Mouse (Mus musculus): ENCODE data around the gene Wdr76.
A peak's percentile ranks its signal among the peaks of the same experiment; 100 is the strongest.
"Not testable (repeated sequence)": the region's sequence is repeated elsewhere in the genome, so short reads cannot be mapped to it uniquely, and the experiment has no call there.

Wdr76 gene

GRCm38 (mm10) chr2:121505942-121506882 lies at the start of gene Wdr76, which contains the start of gene Mfap1a:
Gene Wdr76, plus strand, starts transcription at chr2:121506723.
Gene Mfap1a, minus strand, starts transcription at chr2:121506665.
- DNase-seq: peak; percentile 90

- no peak for DNase-seq
Observed at GRCm38 (mm10) chr2:121460071-121460470, 46.5 kb upstream of the Wdr76 start.

DNA sequence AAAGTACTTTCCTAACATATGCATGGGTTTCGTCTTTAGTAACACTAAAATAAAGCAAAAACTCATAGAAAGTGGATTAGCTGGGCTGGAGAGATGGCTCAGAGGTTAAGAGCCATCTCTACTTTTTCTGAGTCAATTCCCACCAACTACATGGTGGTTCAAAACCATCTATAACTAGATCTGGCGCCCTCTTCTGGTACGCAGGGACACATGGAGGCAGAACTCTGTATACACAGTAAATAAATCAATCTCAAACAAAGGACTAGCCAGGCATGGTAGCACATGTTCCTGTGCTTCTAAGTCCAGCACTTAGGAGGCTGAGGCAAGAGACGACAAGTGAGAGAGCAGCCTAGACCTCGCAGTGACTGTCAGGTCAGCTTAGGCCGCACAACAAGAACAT lies 37.5 kb upstream of the Wdr76 start:
- not testable (repeated sequence) for DNase-seq

GRCm38 (mm10) chr2:121472783-121473182 lies 33.7 kb upstream of the Wdr76 start:
- DNase-seq: not testable (repeated sequence)

GRCm38 (mm10) chr2:121473301-121474179 lies 33.0 kb upstream of the Wdr76 start, which contains the start of gene Mfap1b:
Gene Mfap1b, minus strand, starts transcription at chr2:121474067.
- peak; percentile 89 for DNase-seq

- DNase-seq: no peak
Observed at GRCm38 (mm10) chr2:121474180-121474535, 32.4 kb upstream of the Wdr76 start.

- DNase-seq: not testable (repeated sequence)
Observed at GRCm38 (mm10) chr2:121475306-121475705, 31.2 kb upstream of the Wdr76 start.

DNA sequence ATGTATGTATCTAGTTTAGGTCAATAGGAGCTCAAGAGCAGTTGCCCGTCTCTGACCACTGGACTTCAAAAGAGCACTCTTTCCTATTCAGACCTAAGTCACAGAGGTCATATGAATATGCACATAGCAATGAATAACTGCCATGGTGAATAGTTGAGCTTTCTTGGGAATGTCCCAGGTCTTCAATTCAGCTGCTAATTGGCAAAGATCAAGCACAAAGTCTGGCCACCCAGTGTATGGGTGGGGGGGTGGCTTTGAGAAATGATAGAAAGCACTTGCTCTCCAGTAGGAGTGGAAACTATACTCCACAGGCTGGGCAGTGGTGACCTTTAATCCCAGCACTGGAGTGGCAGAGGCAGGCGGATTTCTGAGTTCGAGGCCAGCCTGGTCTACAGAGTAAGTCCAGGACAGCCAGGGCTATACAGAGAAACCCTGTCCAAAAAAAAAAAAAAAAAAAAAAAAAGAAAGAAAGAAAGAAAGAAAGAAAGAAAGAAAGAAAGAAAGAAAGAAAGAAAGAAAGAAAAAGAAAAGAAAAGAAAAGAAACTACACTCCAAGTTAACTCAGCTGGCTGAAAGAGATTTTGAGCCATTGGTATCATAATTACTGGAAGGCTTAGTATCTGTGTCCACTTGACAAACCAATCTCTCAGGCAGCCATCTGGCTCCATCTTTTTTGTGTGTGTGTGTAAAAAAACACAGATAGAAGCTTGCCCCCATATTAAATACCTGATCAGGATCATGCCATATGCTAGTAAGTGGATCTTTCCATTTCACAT lies 28.8 kb upstream of the Wdr76 start:
- no peak for DNase-seq

- no peak for DNase-seq
Observed at GRCm38 (mm10) chr2:121480498-121480897, 26.0 kb upstream of the Wdr76 start.

DNA sequence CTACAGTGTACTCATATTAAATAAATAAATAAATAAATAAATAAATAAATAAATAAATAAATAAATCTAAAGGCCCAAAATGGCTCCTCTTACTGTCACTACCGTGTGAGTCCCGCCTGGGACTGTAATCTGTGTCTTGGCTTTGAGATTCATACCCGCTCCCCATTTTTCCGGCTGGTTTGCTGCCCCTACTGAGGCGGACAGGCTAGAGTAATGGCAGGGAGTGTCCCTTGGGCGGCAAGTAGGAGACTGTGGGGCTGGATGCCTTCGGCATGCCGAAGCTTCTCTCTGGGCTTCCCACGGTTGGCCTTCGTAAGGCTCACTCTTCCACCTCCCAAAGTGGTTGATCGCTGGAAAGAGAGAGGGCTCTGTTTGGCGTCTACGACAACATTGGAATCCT lies 25.6 kb upstream of the Wdr76 start:
- not testable (repeated sequence) for DNase-seq

- no peak for DNase-seq
Observed at GRCm38 (mm10) chr2:121483576-121483975, 22.9 kb upstream of the Wdr76 start.

DNA sequence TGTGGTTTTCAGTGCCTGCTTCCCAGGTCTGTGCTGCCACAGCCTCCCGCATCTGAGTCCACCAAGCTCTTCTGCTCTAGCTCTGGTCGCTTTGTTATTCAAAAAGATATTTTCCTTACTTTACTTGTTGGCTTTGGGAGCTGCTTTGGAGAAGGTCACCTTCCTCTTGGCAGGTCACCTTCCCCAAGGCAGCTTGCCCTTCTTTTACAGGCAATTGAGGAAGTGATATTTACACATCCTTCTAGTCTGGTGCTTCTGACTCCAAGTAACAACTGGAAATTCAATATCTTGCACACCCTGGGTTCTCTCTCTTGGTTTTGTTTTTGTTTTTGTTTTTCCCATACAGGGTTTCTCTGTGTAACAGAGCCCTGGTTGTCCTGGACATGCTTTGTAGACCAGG lies 22.1 kb upstream of the Wdr76 start:
- DNase-seq: not testable (repeated sequence)

- not testable (repeated sequence) for DNase-seq
Observed at GRCm38 (mm10) chr2:121501550-121501949, 5.0 kb upstream of the Wdr76 start.

DNA sequence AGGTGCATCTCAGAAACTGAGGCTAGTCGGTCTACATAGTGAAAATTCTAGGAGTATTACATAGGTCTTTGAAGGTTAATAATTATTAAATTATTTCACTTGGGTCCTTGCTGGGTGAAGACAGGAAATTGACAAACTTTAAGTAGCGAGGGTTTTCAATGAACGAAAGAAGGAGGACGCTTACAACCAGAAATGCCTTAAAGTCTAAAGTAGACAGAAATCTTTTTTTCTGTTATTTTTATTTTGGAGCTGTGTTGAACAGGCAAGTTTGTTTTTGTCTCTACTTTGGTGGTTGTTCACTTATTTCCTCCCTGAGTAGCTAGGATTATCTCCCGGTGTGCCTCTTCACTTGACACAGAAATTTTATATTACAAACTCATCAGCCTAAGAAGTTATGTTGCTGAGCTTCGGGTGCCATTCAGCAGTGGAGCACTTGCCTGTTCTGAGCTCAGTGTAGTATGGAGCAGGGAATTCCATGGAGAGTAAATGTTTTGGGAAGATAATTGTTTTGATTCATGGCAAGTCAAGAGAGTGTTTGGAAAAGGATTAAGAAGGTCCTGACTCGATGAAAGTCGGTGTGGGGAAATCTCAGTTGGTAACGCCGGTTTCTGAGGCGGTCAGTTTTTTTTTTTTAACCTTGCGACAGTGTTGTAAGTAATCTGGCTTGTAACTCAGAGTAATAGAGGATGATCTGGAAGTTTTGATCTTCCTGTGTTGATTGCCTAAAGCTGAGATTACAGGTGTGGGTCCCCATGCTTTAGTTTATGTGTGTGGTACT lies 839 bp downstream of the Wdr76 start:
- DNase-seq: no peak

GRCm38 (mm10) chr2:121507951-121508330 lies 1.4 kb downstream of the Wdr76 start:
- DNase-seq: no peak

DNA sequence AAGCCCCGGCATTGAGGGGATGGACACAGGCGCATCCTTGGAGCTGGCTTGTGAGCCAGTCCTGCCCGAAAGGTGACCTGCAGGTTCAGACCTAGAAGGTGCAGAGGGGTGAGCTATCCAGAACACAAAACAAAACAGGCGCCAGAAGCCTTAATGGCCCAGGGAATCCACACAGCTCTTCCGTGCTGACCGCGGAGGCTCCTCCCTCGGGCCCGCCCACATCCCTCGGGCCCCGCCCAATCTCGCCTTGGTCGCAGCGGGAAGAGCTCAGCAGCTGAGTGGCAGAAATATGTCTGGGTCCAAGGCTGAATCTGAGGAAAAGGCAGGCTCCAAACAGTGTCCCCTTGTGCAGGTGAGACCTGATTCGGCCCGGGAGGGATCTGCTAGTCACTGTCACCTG lies 3.1 kb downstream of the Wdr76 start:
- peak; percentile 69 for DNase-seq

GRCm38 (mm10) chr2:121511401-121511800 lies 4.9 kb downstream of the Wdr76 start:
- no peak for DNase-seq

DNA sequence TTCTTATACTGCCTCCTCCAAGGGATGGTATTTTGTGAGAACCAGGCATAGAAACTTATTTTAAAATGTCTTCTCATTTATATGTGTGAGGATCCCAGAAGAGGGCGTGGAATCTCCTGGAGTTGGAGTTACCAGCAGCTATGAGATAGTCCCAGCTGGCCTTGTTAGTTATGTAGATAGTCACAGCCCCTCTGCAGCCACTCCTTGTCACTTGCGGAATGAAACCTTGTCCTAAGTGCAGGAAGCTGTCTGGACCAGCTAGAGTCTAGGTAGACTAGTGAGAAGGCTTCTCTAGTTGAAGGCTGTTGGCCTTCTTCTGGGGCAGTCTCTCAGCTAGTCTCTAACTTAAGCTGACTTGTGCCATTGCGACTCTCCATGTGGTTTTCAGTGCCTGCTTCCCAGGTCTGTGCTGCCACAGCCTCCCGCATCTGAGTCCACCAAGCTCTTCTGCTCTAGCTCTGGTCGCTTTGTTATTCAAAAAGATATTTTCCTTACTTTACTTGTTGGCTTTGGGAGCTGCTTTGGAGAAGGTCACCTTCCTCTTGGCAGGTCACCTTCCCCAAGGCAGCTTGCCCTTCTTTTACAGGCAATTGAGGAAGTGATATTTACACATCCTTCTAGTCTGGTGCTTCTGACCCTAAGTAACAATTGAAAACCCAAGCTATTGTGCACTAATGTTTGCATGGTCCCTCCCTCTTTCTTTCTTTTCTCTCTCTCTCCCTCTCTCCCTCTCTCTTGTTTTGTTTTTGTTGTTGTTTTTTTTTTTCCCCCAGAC lies 6.7 kb downstream of the Wdr76 start:
- not testable (repeated sequence) for DNase-seq

GRCm38 (mm10) chr2:121514211-121514610 lies 7.7 kb downstream of the Wdr76 start:
- no peak for DNase-seq

DNA sequence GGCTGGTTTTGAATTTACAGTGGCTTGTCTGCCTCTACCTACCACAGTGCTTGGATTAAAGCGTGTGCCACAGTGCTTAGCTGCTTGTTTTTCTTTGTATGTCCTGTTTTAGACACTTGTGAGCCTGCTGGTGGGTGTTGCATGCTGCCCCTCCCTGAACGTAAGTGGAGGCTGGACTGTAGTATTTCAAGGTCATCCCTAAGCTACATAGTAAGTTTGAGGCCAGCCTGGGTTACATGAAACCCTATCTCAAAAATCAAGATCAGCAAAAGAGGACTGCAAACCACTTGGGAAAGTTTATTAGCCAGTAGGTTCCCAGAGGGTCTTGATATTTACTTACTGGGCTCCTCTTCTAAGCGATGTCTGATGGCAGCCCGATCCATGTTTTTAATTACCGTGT lies 11.6 kb downstream of the Wdr76 start:
- no peak for DNase-seq

DNA sequence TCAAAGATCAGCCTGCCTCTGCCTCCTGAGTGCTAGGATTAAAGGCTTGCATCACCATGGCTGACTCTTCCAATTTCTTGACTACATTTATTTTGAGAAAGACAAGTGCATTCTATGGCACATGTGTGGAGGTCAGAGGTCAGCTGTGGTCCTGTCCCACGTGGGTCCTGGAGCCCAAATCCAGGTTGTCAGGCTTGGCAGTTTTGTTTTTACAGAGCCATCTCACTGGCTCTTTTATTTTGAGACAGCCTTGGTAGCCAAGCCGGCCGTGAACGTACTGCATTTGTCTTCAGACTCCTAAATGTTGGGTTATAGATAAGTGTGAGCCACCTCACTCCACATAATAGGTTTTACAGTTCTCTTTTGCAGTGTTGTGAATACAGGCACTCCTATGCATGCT lies 12.2 kb downstream of the Wdr76 start:
- not testable (repeated sequence) for DNase-seq

Measured in right cerebral cortex, adult 18-20 months (tissue).